Mouse (Mus musculus): ENCODE results near the gene Pacs1. TPM values are rescaled to one million over a fixed set of nuclear protein-coding genes. Genes with fewer than 3 reads are reported as not detected.

The Pacs1 gene
- polyA plus RNA-seq (2012; rRNA removed), result 37.2 and 40.6 TPM in 2 replicates

DNA sequence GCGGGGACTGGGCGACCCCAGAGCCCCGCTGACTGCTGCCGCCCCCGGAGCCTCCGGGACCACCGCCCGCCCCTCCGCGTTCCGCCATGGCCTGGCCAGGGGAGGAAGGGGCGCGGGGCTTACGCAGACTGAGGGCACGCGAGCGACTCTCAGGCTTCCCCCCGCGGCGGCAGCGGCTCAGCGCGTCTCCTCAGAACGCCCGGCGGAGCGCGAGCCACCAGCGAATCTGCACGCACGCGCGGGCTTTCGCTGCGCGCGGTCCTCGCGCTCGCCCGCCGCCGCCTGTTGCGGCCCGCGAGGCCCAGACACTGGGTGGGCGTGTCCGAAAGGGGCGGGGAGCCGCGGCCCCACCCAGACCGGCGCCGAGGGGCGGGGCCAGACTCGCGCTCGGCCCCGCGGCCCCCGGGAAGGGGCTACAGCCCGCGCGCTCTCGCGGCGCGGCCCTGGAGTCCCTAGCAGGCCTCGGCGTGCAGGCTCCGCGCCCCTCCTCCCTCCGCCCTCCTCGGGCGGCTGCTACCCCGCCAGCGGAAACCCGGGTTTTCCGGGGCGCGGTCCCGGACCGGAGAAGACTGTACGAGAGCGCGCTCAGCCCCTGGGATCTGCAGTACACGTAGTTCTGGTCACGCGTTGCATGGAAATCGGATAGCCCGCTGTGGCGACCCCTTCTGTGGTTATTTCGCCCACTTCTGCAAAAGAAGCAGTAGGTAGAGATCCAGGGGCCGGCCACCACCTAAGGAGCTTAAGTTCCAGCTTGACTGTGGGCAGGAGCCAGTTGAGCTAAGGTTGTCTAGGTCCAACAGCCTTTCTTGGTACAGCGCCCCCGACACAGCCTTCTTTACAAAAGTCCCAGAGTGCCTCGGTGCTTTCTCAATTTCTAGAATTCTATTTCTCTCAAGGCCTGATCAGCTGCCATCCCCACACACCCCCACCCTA is at the start of gene Pacs1:
Pacs1 (minus strand) TSS at position 319 of the 933 bp plus-strand sequence.
- Histone ChIP-seq H3K4me3 (replicated peaks; ENCODE audit: extremely low read depth, low read depth, low read length) (peak within 1 kb of the TSS; percentile 82), H3K4me1 (ENCODE audit: control insufficient read depth, insufficient read depth, low read length) (peaks cover 17% of the 10 kb centered on the region)
- peak; percentile 85 for DNase-seq
- under 1% methylated on average over 80 of the region's 97 CpGs for WGBS
- TF ChIP-seq POLR2A (IDR thresholded peaks at IDR 0.05; ENCODE audit: borderline replicate concordance, extremely low read depth, low read depth, low read length) (peak; percentile 83; the same call in 1 of the 2 replicates), CTCF (IDR thresholded peaks at IDR 0.05; ENCODE audit: insufficient read depth, low read length) (no peak)

- no peak for TF ChIP-seq POLR2A (IDR thresholded peaks at IDR 0.05; ENCODE audit: borderline replicate concordance, extremely low read depth, low read depth, low read length)
- TF ChIP-seq CTCF (IDR thresholded peaks at IDR 0.05; ENCODE audit: insufficient read depth, low read length), result no peak
- no peaks in the 10 kb centered on the region for H3K4me1 ChIP-seq (ENCODE audit: control insufficient read depth, insufficient read depth, low read length)
- WGBS, result 73% methylated on average over 8 of the region's 8 CpGs
- DNase-seq, result no peak
- no peak overlapping the region for H3K4me3 ChIP-seq (replicated peaks; ENCODE audit: extremely low read depth, low read depth, low read length)
These were observed 40.3 kb upstream of the Pacs1 start for GRCm38 (mm10) chr19:5313189-5313588.

GRCm38 (mm10) chr19:5309025-5309424 is 36.1 kb upstream of the Pacs1 start:
- DNase-seq, result no peak
- TF ChIP-seq CTCF (IDR thresholded peaks at IDR 0.05; ENCODE audit: insufficient read depth, low read length) (no peak), POLR2A (IDR thresholded peaks at IDR 0.05; ENCODE audit: borderline replicate concordance, extremely low read depth, low read depth, low read length) (no peak)
- no peak overlapping the region for H3K4me3 ChIP-seq (replicated peaks; ENCODE audit: extremely low read depth, low read depth, low read length)
- H3K4me1 ChIP-seq (ENCODE audit: control insufficient read depth, insufficient read depth, low read length), result no peaks in the 10 kb centered on the region
- WGBS, result 78% methylated on average over 7 of the region's 7 CpGs

DNA sequence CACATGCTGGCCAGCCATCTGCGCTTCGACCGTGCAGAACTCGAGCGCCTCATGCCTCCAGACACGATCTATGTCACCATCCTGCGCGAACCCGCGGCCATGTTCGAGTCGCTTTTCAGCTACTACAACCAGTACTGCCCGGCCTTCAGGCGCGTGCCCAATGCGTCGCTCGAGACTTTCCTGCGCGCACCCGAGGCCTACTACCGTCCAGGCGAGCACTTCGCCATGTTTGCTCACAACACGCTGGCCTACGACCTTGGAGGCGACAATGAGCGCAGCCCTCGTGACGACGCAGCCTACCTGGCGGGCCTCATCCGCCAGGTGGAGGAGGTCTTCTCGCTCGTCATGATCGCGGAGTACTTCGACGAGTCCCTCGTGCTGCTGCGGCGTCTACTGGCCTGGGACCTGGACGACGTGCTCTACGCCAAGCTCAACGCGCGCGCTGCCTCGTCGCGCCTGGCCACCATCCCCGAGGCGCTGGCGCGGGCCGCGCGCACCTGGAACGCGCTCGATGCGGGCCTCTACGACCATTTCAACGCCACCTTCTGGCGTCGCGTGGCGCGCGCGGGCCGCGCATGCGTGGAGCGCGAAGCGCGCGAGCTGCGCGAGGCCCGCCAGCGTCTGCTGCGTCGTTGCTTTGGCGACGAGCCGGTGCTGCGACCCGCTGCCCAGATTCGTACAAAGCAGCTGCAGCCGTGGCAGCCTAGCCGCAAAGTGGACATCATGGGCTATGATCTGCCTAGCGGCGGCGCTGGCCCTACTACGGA is 34.2 kb upstream of the Pacs1 start:
- 41% methylated on average over 98 of the region's 98 CpGs for WGBS
- Histone ChIP-seq H3K4me3 (replicated peaks; ENCODE audit: extremely low read depth, low read depth, low read length) (peak overlapping the region; percentile 31), H3K4me1 (ENCODE audit: control insufficient read depth, insufficient read depth, low read length) (no peaks in the 10 kb centered on the region)
- no peak for DNase-seq
- TF ChIP-seq POLR2A (IDR thresholded peaks at IDR 0.05; ENCODE audit: borderline replicate concordance, extremely low read depth, low read depth, low read length) (no peak), CTCF (IDR thresholded peaks at IDR 0.05; ENCODE audit: insufficient read depth, low read length) (no peak)

GRCm38 (mm10) chr19:5306279-5306678 is 33.4 kb upstream of the Pacs1 start:
- WGBS, result 82% methylated on average over 6 of the region's 6 CpGs
- H3K4me1 ChIP-seq (ENCODE audit: control insufficient read depth, insufficient read depth, low read length), result no peaks in the 10 kb centered on the region
- TF ChIP-seq CTCF (IDR thresholded peaks at IDR 0.05; ENCODE audit: insufficient read depth, low read length) (no peak), POLR2A (IDR thresholded peaks at IDR 0.05; ENCODE audit: borderline replicate concordance, extremely low read depth, low read depth, low read length) (no peak)
- DNase-seq, result no peak
- H3K4me3 ChIP-seq (replicated peaks; ENCODE audit: extremely low read depth, low read depth, low read length), result no peak overlapping the region

GRCm38 (mm10) chr19:5302455-5302854 is 29.5 kb upstream of the Pacs1 start:
- Histone ChIP-seq H3K4me1 (ENCODE audit: control insufficient read depth, insufficient read depth, low read length) (no peaks in the 10 kb centered on the region), H3K4me3 (replicated peaks; ENCODE audit: extremely low read depth, low read depth, low read length) (no peak overlapping the region)
- no peak for DNase-seq
- no peak for TF ChIP-seq POLR2A (IDR thresholded peaks at IDR 0.05; ENCODE audit: borderline replicate concordance, extremely low read depth, low read depth, low read length)
- peak; percentile 62 for TF ChIP-seq CTCF (IDR thresholded peaks at IDR 0.05; ENCODE audit: insufficient read depth, low read length)
- 17% methylated on average over 4 of the region's 4 CpGs for WGBS

- no peak overlapping the region for H3K4me3 ChIP-seq (replicated peaks; ENCODE audit: extremely low read depth, low read depth, low read length)
- no peak for DNase-seq
- no peaks in the 10 kb centered on the region for H3K4me1 ChIP-seq (ENCODE audit: control insufficient read depth, insufficient read depth, low read length)
- no peak for TF ChIP-seq CTCF (IDR thresholded peaks at IDR 0.05; ENCODE audit: insufficient read depth, low read length)
- TF ChIP-seq POLR2A (IDR thresholded peaks at IDR 0.05; ENCODE audit: borderline replicate concordance, extremely low read depth, low read depth, low read length), result no peak
- WGBS, result 75% methylated on average over 6 of the region's 6 CpGs
These were observed 27.7 kb upstream of the Pacs1 start for GRCm38 (mm10) chr19:5300588-5300987.

DNA sequence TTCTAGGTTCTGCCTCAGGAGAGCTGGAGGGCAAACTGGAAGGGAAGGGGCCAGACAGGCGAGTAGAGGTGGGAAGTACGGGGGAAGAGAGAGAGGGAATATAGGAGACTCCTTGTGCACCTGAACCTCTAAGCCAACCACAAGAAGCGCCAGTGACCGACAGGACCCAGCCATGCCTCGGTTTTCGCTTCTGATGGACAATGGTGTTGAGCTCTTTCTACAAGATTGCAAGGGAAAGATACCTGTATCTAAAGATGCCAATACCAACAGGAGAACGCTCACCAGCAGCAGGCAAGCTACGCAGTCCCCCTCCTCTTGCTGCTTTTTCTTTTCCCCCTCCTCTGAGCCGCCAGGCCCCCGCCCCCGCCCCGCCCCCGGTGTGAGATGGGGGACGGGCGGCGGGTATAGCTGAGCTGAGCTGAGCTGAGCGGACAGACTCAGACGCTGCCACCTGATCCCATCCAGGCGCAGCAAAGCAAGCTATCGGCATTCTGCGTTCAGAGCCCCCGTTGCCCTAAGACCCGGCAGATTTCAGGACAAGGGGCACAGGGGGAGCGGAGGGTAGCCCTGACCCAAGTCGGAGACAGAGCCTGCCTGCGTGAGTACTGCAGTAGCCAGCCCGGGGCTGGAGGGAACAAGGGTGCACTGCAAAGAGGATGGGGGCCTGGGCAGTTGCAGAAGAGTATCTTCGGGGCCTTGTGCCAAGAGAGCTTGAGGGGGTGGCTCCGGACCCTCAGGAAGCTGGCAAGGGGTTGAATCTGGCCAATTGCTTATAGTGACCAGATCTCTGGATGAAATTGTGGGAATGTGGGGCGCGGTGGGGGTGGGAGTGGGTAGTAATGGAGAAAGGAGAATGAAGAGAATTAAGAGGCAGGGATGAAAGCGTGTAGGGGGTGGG is 25.2 kb upstream of the Pacs1 start, which contains the start of gene Gal3st3:
Gal3st3 (plus strand) TSS at position 429 of the 898 bp plus-strand sequence.
- TF ChIP-seq CTCF (IDR thresholded peaks at IDR 0.05; ENCODE audit: insufficient read depth, low read length) (no peak), POLR2A (IDR thresholded peaks at IDR 0.05; ENCODE audit: borderline replicate concordance, extremely low read depth, low read depth, low read length) (no peak)
- Histone ChIP-seq H3K4me1 (ENCODE audit: control insufficient read depth, insufficient read depth, low read length) (peaks cover 6% of the 10 kb centered on the region), H3K4me3 (replicated peaks; ENCODE audit: extremely low read depth, low read depth, low read length) (peak within 1 kb of the TSS; percentile 44)
- WGBS, result 19% methylated on average over 32 of the region's 32 CpGs
- DNase-seq, result no peak
